Mouse (Mus musculus): Measurements from ENCODE around the gene Hdhd5.

- TF ChIP-seq CTCF (IDR thresholded peaks at IDR 0.05; ENCODE audit: control insufficient read depth, insufficient read depth, insufficient read length) (no peak), MYOG (IDR thresholded peaks at IDR 0.05; ENCODE audit: control insufficient read depth, extremely low read depth, insufficient read length) (no peak)
These were observed 61.9 kb downstream of the Hdhd5 start for GRCm38 (mm10) chr6:120469268-120469667.

Data from C2C12 (cell line).